Mouse (Mus musculus) heart, postnatal 4 days (tissue): ENCODE measurements around the gene Crlf3. TPM values are rescaled to one million over a fixed set of nuclear protein-coding genes. Genes with fewer than 3 reads are reported as not detected.
A peak's percentile ranks its signal among the peaks of the same experiment; 100 is the strongest.
"Not testable (repeated sequence)": the region's sequence is repeated elsewhere in the genome, so short reads cannot be mapped to it uniquely, and the experiment has no call there.

Experiments used
- DNase-seq: peaks from one replicate; pipeline ENCODE4 v3.0.0; 2021
- total RNA-seq, 2 experiments: library from RNA; stranded (reverse); gene quantifications; 2 replicates each; pipeline ENCODE4 v1.2.3; 2021

Gene Crlf3
- total RNA-seq, 2 experiments from 2014 or later: 24.0 to 25.4 TPM

DNA sequence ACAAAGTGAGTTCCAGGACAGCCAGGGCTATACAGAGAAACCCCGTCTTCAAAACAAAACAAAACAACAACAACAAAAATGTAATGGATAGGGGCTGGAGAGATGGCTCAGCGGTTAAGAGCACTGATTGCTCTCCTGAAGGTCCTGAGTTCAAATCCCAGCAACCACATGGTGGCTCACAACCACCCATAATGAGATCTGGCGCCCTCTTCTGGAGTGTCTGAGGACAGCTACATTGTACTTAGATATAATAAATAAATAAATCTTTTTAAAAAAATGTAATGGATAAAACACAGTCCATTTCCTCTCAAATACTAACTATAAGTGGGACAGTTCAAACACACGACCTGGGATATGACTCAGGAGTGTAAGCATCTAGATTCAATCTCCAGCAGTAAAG, 14.4 kb downstream of the Crlf3 start:
- DNase-seq: peak; percentile 17

DNA sequence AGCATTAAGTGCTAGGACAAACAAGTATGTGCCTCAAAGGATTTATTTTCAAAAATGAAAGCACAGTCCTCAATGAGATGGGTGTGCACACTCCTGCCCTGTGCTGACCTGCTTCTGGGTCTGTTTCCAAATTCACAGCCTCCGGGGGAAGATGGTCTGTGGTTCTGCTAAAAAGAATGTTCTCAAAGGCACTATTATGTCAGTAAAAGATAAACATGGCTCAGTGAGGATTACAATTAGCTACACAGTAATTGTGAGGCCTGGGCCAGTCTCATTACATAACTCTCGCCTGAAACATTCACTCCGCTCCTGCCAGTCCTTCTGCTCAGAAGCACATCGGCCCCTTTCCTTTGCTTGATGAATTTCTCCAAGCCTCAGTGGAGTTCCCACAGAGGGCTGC, 18.6 kb downstream of the Crlf3 start:
- no peak for DNase-seq

DNA sequence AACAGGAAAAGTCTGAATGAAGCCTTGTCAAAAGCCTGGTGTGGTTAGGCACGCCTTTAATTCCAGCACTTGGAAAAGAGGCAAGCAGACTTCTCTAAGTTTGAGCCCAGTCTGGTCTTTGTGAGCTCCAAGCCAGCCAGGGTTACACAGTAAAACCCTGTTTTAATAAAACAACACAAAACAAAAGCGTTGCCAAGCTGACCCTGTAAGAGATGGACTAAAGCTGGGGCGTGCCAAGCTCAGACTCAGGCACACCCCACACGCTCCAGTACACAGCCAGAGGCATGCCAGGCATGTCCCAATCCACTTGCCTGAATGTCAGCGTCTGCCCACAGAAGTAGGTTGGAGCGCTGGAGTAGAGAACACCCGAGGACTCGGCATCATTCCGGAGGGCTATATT, 24.6 kb downstream of the Crlf3 start:
- peak; percentile 51 for DNase-seq

DNA sequence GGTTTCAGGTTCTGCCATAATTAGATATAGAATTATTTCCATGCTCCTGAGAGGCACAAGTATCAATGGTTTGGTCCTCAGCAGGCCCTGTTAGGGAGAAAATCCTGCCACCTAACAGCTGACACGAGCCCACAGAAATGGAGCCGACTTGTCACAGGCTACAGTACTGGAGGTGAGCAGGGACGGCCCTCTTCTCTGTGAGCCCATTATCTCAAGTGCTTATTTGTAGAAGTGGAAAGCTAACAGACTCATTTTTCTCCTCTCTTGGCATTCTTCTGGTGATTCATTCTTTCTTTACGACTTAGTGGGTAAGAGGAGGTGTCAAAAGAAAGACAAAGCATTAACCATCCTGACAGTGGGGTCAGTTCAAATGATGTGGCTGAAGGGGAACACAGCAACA, 26.1 kb downstream of the Crlf3 start:
- no peak for DNase-seq

DNA sequence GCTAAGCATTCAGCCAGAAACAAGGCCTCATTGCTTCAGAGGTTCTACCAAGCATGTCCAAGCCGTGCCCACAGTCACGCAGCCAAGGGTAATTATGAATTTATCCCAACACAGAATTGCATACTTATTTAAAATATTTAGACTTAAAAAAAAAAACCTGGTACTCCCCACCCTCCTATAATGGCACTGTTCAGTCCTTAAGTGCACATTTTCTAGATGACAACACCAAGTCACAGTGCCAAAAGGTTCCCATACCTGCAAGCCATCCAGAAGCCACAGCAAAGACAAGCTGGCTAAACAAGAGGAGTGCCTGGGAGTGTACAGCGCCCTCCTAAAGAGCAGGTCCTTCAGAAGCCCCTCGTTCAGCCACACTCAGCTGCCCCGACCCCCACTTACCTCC, 27.6 kb downstream of the Crlf3 start:
- DNase-seq: no peak

DNA sequence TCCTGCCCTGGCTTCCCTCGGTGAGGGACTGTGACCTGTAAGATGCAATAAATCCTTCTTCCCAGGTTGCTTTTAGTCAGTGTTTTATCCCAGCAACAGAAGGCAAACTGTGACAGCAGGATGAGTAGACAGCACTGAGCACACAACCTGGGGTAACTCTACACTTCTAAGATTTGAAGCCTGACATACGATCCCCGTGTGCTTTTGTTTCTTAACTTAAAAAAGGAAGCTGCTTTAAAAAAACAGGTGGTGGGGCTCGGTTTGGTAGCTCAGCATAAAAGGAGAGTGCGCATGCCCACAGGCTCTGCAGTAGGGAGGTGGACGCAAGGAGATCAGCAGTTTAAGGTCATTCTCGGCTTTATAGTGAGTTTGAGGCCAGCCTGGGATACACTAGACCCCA, 28.3 kb downstream of the Crlf3 start:
- no peak for DNase-seq

DNA sequence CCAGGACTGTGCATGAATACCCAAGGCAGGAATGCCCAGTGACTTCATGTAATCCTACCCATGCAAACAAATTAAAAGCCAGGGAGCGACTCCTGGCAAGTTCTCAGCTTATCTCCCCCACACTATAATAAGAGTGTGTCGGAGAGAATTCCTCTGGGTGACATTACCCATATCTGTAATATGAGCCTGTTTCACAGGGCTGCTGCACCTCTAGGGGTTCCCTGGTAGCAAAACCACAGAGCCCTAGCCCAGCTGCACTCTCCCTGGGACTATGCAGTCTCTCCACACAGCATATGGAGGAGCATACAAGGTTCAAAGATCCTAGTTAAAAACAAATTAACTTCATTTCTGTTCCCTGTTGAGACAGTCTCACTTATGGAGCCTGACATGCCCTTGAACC, 30.7 kb downstream of the Crlf3 start:
- DNase-seq: peak; percentile 52

DNA sequence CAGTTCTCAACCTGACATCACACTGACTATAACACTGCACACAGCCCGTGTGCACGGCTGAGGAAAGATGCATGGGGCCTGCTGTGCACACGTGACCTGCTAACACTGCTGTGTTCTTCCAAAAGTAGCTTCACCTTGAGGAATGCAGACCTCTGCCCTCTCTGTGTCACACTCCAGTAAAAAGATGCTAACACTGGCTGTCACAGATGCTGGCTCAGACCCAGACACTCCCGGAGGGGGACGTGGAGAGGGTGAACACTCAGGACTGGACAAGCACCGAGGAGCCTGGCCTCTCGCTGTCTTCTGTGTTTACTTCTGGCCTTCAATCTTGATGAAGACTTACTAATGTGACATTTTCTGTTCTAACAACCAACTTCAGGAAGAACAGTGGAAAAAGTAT, 33.9 kb downstream of the Crlf3 start:
- DNase-seq: peak; percentile 29

DNA sequence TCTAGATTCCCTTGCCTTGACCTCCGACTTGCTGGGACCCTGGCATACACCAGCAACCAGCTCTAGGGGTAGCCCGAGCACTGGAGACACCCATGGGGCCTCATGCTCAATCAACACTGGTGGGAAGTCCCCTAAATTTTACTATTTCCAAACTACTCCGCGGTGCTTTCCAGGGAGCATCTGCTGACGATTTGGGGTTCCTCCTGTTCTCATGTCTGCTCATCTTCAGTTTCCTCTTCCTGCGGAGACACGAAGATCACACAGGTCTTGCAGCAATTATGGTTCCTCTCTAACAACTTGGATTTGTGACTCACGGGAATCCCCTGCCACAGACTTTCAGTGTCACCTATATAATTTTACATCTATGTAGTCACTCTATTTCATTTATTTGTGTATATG, 37.4 kb downstream of the Crlf3 start:
- DNase-seq: no peak

DNA sequence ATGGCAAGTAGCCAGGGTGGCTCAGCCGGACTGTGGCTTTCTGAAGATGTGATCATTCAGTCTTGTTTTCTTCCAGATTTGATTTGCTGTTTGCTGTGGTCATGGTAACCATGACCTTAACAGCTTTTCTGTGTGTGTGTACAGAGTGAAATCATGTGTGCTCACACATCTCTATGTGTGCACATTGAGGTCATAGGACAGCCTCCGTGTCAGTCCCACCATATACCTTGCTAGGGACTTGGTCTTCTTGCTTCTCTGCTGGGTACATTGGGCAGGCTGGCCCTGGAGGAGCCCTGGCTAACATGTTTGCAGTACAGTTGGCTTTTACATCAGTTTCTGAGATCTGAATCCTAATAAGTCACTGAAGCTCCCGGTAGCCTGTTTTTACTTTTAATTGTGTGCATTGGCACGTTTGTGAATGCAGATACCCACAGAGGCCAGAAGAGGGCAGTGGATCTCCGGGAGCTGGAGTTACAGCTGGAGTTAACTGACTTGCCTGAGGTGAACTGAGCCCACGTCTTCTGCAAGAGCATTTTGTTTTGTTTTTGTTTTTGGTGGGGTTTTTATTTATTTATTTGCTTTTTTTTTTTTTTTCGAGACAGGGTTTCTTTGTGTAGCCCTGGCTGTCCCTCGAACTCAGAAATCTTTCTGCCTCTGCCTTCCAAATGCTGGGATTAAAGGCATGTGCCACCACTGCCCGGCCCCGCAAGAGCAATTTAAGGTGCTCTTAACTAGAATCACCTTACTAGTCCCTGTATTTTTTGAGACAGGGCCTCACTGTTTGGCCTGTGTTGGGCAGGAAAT, 38.0 kb downstream of the Crlf3 start:
- peak; percentile 61 for DNase-seq

DNA sequence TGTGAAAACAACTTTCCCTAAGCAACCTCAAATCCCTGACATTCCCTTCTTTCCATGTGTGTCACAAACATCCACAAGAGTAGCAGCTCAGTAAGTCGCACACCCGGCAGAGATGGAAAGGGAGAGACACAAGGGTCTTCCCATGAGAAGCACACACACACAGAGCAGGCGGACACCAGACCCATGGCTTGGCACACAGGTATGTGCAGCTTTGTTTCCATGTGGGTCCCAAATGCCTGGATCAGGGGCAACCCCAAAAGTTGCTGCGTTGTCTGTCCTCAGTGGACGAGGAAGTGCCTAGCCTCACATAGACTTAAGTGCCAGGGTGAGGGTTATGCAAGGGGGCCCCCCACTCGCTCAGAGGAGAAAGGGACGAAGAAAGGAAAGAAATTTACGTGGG, 43.3 kb downstream of the Crlf3 start:
- DNase-seq: no peak

DNA sequence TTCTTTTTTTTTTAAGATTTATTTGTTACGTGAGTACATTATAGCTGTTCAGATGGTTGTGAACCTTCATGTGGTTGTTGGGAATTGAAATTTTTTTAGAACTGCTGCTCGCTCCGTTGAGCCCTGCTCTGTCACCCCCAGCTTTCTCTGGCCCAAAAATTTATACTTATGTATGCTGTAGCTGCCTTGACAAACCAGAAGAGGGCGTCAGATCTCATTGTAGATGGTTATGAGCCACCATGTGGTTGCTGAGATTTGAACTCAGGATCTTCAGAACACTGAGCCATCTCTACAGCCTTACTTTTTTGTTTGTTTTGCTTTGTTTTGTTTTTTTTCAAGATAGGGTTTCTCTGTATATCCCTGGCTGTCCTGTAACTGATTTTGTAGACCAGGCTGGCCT, 59.5 kb downstream of the Crlf3 start:
- no peak for DNase-seq

DNA sequence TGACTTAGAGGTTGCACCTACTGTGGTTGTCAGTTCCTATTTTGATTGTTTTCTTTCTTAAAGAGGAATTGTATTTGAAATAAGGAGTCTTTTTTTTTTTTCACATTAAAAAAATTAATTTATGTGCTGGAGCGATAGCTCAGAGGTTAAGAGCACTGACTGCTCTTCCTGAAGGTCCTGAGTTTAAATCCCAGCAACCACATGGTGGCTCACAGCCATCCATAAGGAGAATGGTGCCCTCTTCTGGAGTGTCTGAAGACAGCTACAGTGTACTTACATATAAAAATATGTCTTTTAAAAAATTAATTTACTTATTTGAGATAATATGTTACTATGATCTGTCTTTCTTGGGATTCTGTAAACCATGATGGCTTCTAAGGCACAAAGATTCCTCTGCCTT, 61.0 kb downstream of the Crlf3 start:
- DNase-seq: no peak

DNA sequence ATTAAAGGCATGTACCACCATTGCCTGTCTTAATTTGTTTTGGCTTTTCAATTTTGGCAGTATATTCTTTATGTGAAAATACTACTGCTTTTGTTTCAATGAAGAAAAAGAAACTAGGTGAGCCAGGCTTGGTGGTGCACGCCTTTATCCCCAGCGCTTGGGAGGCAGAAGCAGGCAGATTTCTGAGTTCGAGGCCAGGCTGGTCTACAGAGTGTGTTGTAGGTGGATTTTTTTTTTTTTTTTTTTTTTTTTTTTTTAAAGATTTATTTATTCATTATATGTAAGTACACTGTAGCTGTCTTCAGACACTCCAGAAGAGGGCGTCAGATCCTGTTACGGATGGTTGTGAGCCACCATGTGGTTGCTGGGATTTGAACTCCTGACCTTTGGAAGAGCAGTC, 64.3 kb downstream of the Crlf3 start:
- DNase-seq: not testable (repeated sequence)

Other genes with a start within 250 kb of the Crlf3 start
- 10 to 100 TPM; 29.4 to 29.5 TPM for gene Utp6, start 118.6 kb downstream of the Crlf3 start, total RNA-seq
- gene Suz12, start 87.9 kb downstream of the Crlf3 start, total RNA-seq: 10 to 100 TPM; 53.0 to 58.9 TPM
- 1 to 10 TPM; 8.2 to 8.8 TPM for gene Atad5, start 8.4 kb upstream of the Crlf3 start, total RNA-seq
- 10 to 100 TPM; 19.1 to 19.5 TPM for gene Tefm, start 61.2 kb upstream of the Crlf3 start, total RNA-seq
- 1 to 10 TPM; 3.6 to 4.3 TPM for gene Adap2, start 73.1 kb upstream of the Crlf3 start, total RNA-seq
- 1 to 10 TPM; 5.2 to 8.5 TPM for gene Rnf135, start 102.9 kb upstream of the Crlf3 start, total RNA-seq
- gene Rhot1, start 128.0 kb upstream of the Crlf3 start, total RNA-seq: 10 to 100 TPM; 62.6 to 63.8 TPM
- 1 to 10 TPM; 1.7 to 1.8 TPM for gene Rhbdl3, start 219.9 kb upstream of the Crlf3 start, total RNA-seq